ENCODE assay signal across 11 mouse cellular contexts in the genomic region with DNA sequence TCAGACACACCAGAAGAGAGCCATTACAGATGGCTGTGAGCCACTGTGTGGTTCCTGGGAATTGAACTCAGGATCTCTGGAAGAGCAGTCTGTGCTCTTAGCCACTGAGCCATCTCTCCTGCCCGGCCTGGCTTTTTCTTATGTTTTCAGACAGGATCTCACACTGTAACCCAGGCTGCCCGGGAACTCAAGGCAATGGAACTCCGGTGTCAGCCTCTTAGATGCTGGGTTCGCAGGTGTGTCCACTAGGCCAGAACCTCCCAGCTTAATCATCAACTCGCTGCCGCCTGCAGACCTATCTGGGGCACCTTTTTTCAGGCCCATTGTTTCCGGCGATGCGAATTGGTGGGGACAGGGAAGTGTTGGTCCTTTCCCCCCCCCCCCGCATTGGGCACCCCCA. TPM values are rescaled to one million over a fixed set of nuclear protein-coding genes. Genes with fewer than 3 reads are reported as not detected.
DNase-seq lines count a peak whose midpoint lies in the region; ATAC-seq and TF ChIP-seq lines count a peak whose summit lies in the region.
"Had no signal": no experiment of that assay in that cellular context is flagged by ENCODE, and none has a peak within 500 bp of the region (broad histone marks: within the 10 kb centered on the region; RNA-seq: fewer than 3 reads in every experiment).

No protein-coding gene starts in this region.

- WGBS in heart, embryonic 11.5 days (ENCODE audit: insufficient replicate concordance): 46% methylated on average over 10 of the region's 10 CpGs
- 39% methylated on average over 10 of the region's 10 CpGs for WGBS in liver, embryonic 14.5 days (ENCODE audit: insufficient replicate concordance)

- no peaks in the 10 kb centered on the region; the same call in 1 of the 2 replicates for H3K79me2 ChIP-seq in MEL (ENCODE audit: control insufficient read depth, insufficient read depth, low read length, poor library complexity)

- no peak for TF ChIP-seq CTCF in MEL (IDR thresholded peaks at IDR 0.05 in 2 of 3, conservative IDR thresholded peaks at IDR 0.05 in 1 of 3; ENCODE audit: control insufficient read depth in 1 of 3, insufficient read depth in 1 of 3, low read depth in 2 of 3, low read length in 3 of 3, poor library complexity in 1 of 3, severe bottlenecking in 1 of 3)
- TF ChIP-seq CTCF in liver, embryonic 14.5 days (IDR thresholded peaks at IDR 0.05; ENCODE audit: low read depth): no peak

- no peak for DNase-seq in heart, postnatal 25 days (ENCODE audit: low spot score)
- DNase-seq in MEL (ENCODE audit: low read depth, low spot score): no peak
- DNase-seq in kidney, adult 11 months: peak; percentile 81
- DNase-seq in liver, embryonic 14.5 days (ENCODE audit: low read depth in 3 of 3, low spot score in 3 of 3): no peak
- no peak for DNase-seq in adrenal gland, postnatal 36 days
- DNase-seq in c-Kit-positive CD71-positive TER-119-positive erythroid progenitor cells, embryonic 14.5 days (ENCODE audit: low spot score): no peak
- DNase-seq in urinary bladder, adult 18-20 months (ENCODE audit: low spot score in 2 of 2): no peak

- peak overlapping the region; percentile 76; the same call in 1 of the 2 replicates for H3K27ac ChIP-seq in heart, embryonic 11.5 days (ENCODE audit: low read depth, low read length)
- peak overlapping the region; percentile 85 for H3K27ac ChIP-seq in MEL (ENCODE audit: control insufficient read depth, low read depth, low read length)
- peak overlapping the region; percentile 99 for H3K27ac ChIP-seq in liver, embryonic 14.5 days

- no peak for ATAC-seq in heart, embryonic 11.5 days (replicated peaks; ENCODE audit: insufficient number of reproducible peaks, low FRiP score, low TSS enrichment)
- no peak for ATAC-seq in liver, embryonic 14.5 days (ENCODE audit: insufficient read depth)

- intact Hi-C loops in heart, postnatal 25 days (cut with DNase I): loop anchor here (5.0 kb wide), 1 partner anchor 73 kb away; no protein-coding TSS in a partner anchor

- H3K9ac ChIP-seq in heart, embryonic 11.5 days (ENCODE audit: low read depth, low read length): no peak overlapping the region
- peak overlapping the region; percentile 3; the same call in 1 of the 2 replicates for H3K9ac ChIP-seq in MEL (ENCODE audit: control insufficient read depth, low read depth, low read length, poor library complexity, severe bottlenecking)
- peak overlapping the region; percentile 93 for H3K9ac ChIP-seq in liver, embryonic 14.5 days (replicated peaks)
- H3K9ac ChIP-seq: neural tube, embryonic 13.5 days had no signal

- TF ChIP-seq POLR2A in MEL (IDR thresholded peaks at IDR 0.05; ENCODE audit: control insufficient read depth in 1 of 2, insufficient read depth in 1 of 2, low read depth in 1 of 2, low read length in 2 of 2, poor library complexity in 1 of 2): no peak

- H3K4me2 ChIP-seq in heart, embryonic 11.5 days: peak overlapping the region; percentile 63; the same call in 1 of the 2 replicates
- peak overlapping the region; percentile 82 for H3K4me2 ChIP-seq in liver, embryonic 14.5 days (ENCODE audit: low read depth)

- H3K9me3 ChIP-seq in heart, embryonic 11.5 days (replicated peaks; ENCODE audit: control insufficient read depth, low read length): no peaks in the 10 kb centered on the region
- H3K9me3 ChIP-seq in MEL (replicated peaks; ENCODE audit: insufficient read depth, low read length): no peaks in the 10 kb centered on the region
- H3K9me3 ChIP-seq in liver, embryonic 14.5 days (ENCODE audit: control insufficient read depth, low read length): no peaks in the 10 kb centered on the region
- H3K9me3 ChIP-seq: neural tube, embryonic 13.5 days had no signal

- H3K36me3 ChIP-seq in heart, embryonic 11.5 days (ENCODE audit: control insufficient read depth, insufficient read depth, low read length): 0 out of 2 replicates have a peak, but pooled peaks cover 3% of the 10 kb centered on the region
- peaks cover 0 to 11% of the 10 kb centered on the region in 2 experiments; a peak in 2 of 4 replicates for H3K36me3 ChIP-seq in MEL (ENCODE audit: control insufficient read depth in 1 of 2, insufficient read depth in 2 of 2, low read length in 2 of 2)
- H3K36me3 ChIP-seq in liver, embryonic 14.5 days (replicated peaks; ENCODE audit: control insufficient read depth, insufficient read depth, low read depth): peaks cover 14% of the 10 kb centered on the region

- H3K27me3 ChIP-seq in heart, embryonic 11.5 days (ENCODE audit: control insufficient read depth, insufficient read depth, low read length): peaks cover 21% of the 10 kb centered on the region
- H3K27me3 ChIP-seq in MEL (ENCODE audit: control insufficient read depth in 1 of 2, insufficient read depth in 2 of 2, low read length in 2 of 2): no peaks in the 10 kb centered on the region
- no peaks in the 10 kb centered on the region for H3K27me3 ChIP-seq in liver, embryonic 14.5 days (ENCODE audit: control insufficient read depth, insufficient read depth, low read length)

- H3K4me3 ChIP-seq in heart, embryonic 11.5 days (ENCODE audit: low read depth, low read length): no peak overlapping the region
- H3K4me3 ChIP-seq in MEL (ENCODE audit: control insufficient read depth in 1 of 2, insufficient read depth in 1 of 2, low read depth in 2 of 2, low read length in 2 of 2): no peak overlapping the region
- H3K4me3 ChIP-seq in liver, embryonic 14.5 days (ENCODE audit: insufficient read depth in 1 of 2, low read depth in 2 of 2, low read length in 2 of 2): peak overlapping the region in 1 of 2 experiments; percentile 65; a peak in 2 of 4 replicates

- TF ChIP-seq EP300 in MEL (IDR thresholded peaks at IDR 0.05; ENCODE audit: low read depth in 1 of 2, low read length in 2 of 2): no peak
- no peak for TF ChIP-seq EP300 in liver, embryonic 14.5 days (IDR thresholded peaks at IDR 0.05; ENCODE audit: low read depth)

- H3K4me1 ChIP-seq in heart, embryonic 11.5 days (ENCODE audit: control insufficient read depth, insufficient read depth, low read length): peaks cover 4% of the 10 kb centered on the region
- H3K4me1 ChIP-seq in MEL (ENCODE audit: control insufficient read depth in 1 of 2, insufficient read depth in 2 of 2, low read length in 2 of 2): peaks cover 0 to 7% of the 10 kb centered on the region in 2 experiments; a peak in 1 of 4 replicates
- peaks cover 55 to 68% of the 10 kb centered on the region in 2 experiments for H3K4me1 ChIP-seq in liver, embryonic 14.5 days (replicated peaks; ENCODE audit: control insufficient read depth in 2 of 2, insufficient read depth in 2 of 2, low read length in 1 of 2)

- TF ChIP-seq RAD21 in MEL (IDR thresholded peaks at IDR 0.05; ENCODE audit: low read depth, low read length): no peak

TF ChIP-seq in MEL, 35 proteins besides CTCF, POLR2A, EP300 and RAD21 (continues in another document):
- no peak for TF ChIP-seq UBTF (IDR thresholded peaks at IDR 0.05; ENCODE audit: borderline replicate concordance, insufficient read depth, low read depth, low read length)

RNA-seq across cellular contexts. Expression of a gene that starts 1.1 kb away (rescaled TPM):
- polyA plus RNA-seq in heart, embryonic 11.5 days (2014; fragmentation: Nextera tagmentation; extraction: Ambion mirVana): 2.4 and 3.2 TPM in 2 replicates
- total RNA-seq in heart, postnatal 25 days (2021): 10 to 100 TPM in 1 of 2 experiments, 1 to 10 TPM in 1; 9.2 to 10.2 TPM
- 10.0 and 13.1 TPM in 2 replicates for total RNA-seq in MEL (2012; rRNA removed)
- polyA plus RNA-seq in MEL (2012; ENCODE audit: insufficient read depth in 1 of 2, insufficient read length in 2 of 2, low read depth in 1 of 2, low replicate concordance in 2 of 2, missing spikeins in 1 of 2): 10 to 100 TPM in 1 of 2 experiments, not detected in 1; 22.5 TPM
- 33.9 and 35.0 TPM in 2 replicates for polyA plus RNA-seq in liver, embryonic 14.5 days (2012; rRNA removed)
- 9.5 and 14.3 TPM in 2 replicates for polyA plus RNA-seq in liver, embryonic 14.5 days (2014; fragmentation: Nextera tagmentation; extraction: Ambion mirVana)
- 10 to 100 TPM in 1 of 2 experiments, 1 to 10 TPM in 1; 6.9 to 10.5 TPM for total RNA-seq in adrenal gland, postnatal 36 days (2021)

RNA-seq across cellular contexts. Expression of a gene that starts 22.5 kb away (rescaled TPM):
- polyA plus RNA-seq in heart, embryonic 11.5 days (2014; fragmentation: Nextera tagmentation; extraction: Ambion mirVana): 0.55 and 1.1 TPM in 2 replicates
- total RNA-seq in heart, postnatal 25 days (2021): 1 to 10 TPM; 8.1 to 8.6 TPM
- 7.3 and 8.9 TPM in 2 replicates for total RNA-seq in MEL (2012; rRNA removed)
- polyA plus RNA-seq in MEL (2012; ENCODE audit: insufficient read depth in 1 of 2, insufficient read length in 2 of 2, low read depth in 1 of 2, low replicate concordance in 2 of 2, missing spikeins in 1 of 2): 10 to 100 TPM in 1 of 2 experiments, not detected in 1; 10.7 TPM
- 0.27 and 0.34 TPM in 2 replicates for polyA plus RNA-seq in liver, embryonic 14.5 days (2012; rRNA removed)
- polyA plus RNA-seq in liver, embryonic 14.5 days (2014; fragmentation: Nextera tagmentation; extraction: Ambion mirVana): 0.08 and 0.17 TPM in 2 replicates
- 1 to 10 TPM; 2.3 to 4.0 TPM for total RNA-seq in adrenal gland, postnatal 36 days (2021)

RNA-seq across cellular contexts. Expression of a gene that starts 32.3 kb away (rescaled TPM):
- 0.07 TPM in 1 of 2 replicates, not detected in the other for polyA plus RNA-seq in heart, embryonic 11.5 days (2014; fragmentation: Nextera tagmentation; extraction: Ambion mirVana)
- not detected for total RNA-seq in heart, postnatal 25 days (2021)
- total RNA-seq in MEL (2012; rRNA removed): 1.2 and 1.4 TPM in 2 replicates
- 1 to 10 TPM in 1 of 2 experiments, not detected in 1; 2.2 TPM for polyA plus RNA-seq in MEL (2012; ENCODE audit: insufficient read depth in 1 of 2, insufficient read length in 2 of 2, low read depth in 1 of 2, low replicate concordance in 2 of 2, missing spikeins in 1 of 2)
- 0.11 and 0.13 TPM in 2 replicates for polyA plus RNA-seq in liver, embryonic 14.5 days (2012; rRNA removed)
- polyA plus RNA-seq in liver, embryonic 14.5 days (2014; fragmentation: Nextera tagmentation; extraction: Ambion mirVana): 0.18 and 0.39 TPM in 2 replicates
- not detected for total RNA-seq in adrenal gland, postnatal 36 days (2021)
- polyA plus RNA-seq: forebrain, embryonic 14.5 days; limb, embryonic 11.5 days; neural tube, embryonic 13.5 days had no signal

RNA-seq across cellular contexts. Expression of a gene that starts 33.1 kb away (rescaled TPM):
- polyA plus RNA-seq in heart, embryonic 11.5 days (2014; fragmentation: Nextera tagmentation; extraction: Ambion mirVana): 102 and 109 TPM in 2 replicates
- total RNA-seq in heart, postnatal 25 days (2021): 10 to 100 TPM; 46.6 to 47.7 TPM
- total RNA-seq in MEL (2012; rRNA removed): 47.5 and 47.6 TPM in 2 replicates
- 10 to 100 TPM in 1 of 2 experiments, not detected in 1; 87.1 TPM for polyA plus RNA-seq in MEL (2012; ENCODE audit: insufficient read depth in 1 of 2, insufficient read length in 2 of 2, low read depth in 1 of 2, low replicate concordance in 2 of 2, missing spikeins in 1 of 2)
- 20.4 and 34.3 TPM in 2 replicates for polyA plus RNA-seq in liver, embryonic 14.5 days (2012; rRNA removed)
- polyA plus RNA-seq in liver, embryonic 14.5 days (2014; fragmentation: Nextera tagmentation; extraction: Ambion mirVana): 54.1 and 56.3 TPM in 2 replicates
- total RNA-seq in adrenal gland, postnatal 36 days (2021): 10 to 100 TPM; 54.7 to 57.2 TPM

RNA-seq across cellular contexts. Expression of a gene that starts 35.7 kb away (rescaled TPM):
- 7.8 and 8.5 TPM in 2 replicates for polyA plus RNA-seq in heart, embryonic 11.5 days (2014; fragmentation: Nextera tagmentation; extraction: Ambion mirVana)
- total RNA-seq in heart, postnatal 25 days (2021): 1 to 10 TPM; 5.2 to 6.3 TPM
- 10.4 and 13.5 TPM in 2 replicates for total RNA-seq in MEL (2012; rRNA removed)
- 10 to 100 TPM in 1 of 2 experiments, not detected in 1; 54.7 TPM for polyA plus RNA-seq in MEL (2012; ENCODE audit: insufficient read depth in 1 of 2, insufficient read length in 2 of 2, low read depth in 1 of 2, low replicate concordance in 2 of 2, missing spikeins in 1 of 2)
- polyA plus RNA-seq in liver, embryonic 14.5 days (2012; rRNA removed): 11.1 and 13.0 TPM in 2 replicates
- polyA plus RNA-seq in liver, embryonic 14.5 days (2014; fragmentation: Nextera tagmentation; extraction: Ambion mirVana): 5.4 and 6.3 TPM in 2 replicates
- 10 to 100 TPM; 16.8 to 19.0 TPM for total RNA-seq in adrenal gland, postnatal 36 days (2021)
